Mouse (Mus musculus): Measurements from ENCODE around the gene Camta1. TPM values are rescaled to one million over a fixed set of nuclear protein-coding genes. Genes with fewer than 3 reads are reported as not detected.

Camta1 gene
- polyA plus RNA-seq, 1 experiment from 2014 or later: 137 TPM

GRCm38 (mm10) chr4:151237501-151237900, 624.2 kb downstream of the Camta1 start:
- no peak overlapping the region for H3K4me2 ChIP-seq
- H3K36me3 ChIP-seq (ENCODE audit: control insufficient read depth, insufficient read depth, low read length): no peaks in the 10 kb centered on the region
- WGBS (ENCODE audit: insufficient replicate concordance): 77% methylated on average over 3 of the region's 3 CpGs
- H3K4me3 ChIP-seq (ENCODE audit: low read depth, low read length): no peak overlapping the region
- no peaks in the 10 kb centered on the region for H3K27me3 ChIP-seq (ENCODE audit: control insufficient read depth, insufficient read depth, low read length)
- no peaks in the 10 kb centered on the region for H3K4me1 ChIP-seq (ENCODE audit: control insufficient read depth, insufficient read depth, low read length)
- ATAC-seq (replicated peaks; ENCODE audit: insufficient number of reproducible peaks, low FRiP score, low TSS enrichment): no peak
- H3K9ac ChIP-seq (ENCODE audit: low read depth, low read length): no peak overlapping the region
- H3K27ac ChIP-seq (ENCODE audit: low read depth, low read length): no peak overlapping the region
- H3K9me3 ChIP-seq (replicated peaks; ENCODE audit: control insufficient read depth, low read length): 0 out of 2 replicates have a peak, but pooled peaks cover 3% of the 10 kb centered on the region

- H3K9ac ChIP-seq (ENCODE audit: low read depth, low read length): no peak overlapping the region
- ATAC-seq (replicated peaks; ENCODE audit: insufficient number of reproducible peaks, low FRiP score, low TSS enrichment): no peak
- H3K36me3 ChIP-seq (ENCODE audit: control insufficient read depth, insufficient read depth, low read length): no peaks in the 10 kb centered on the region
- 72% methylated on average over 4 of the region's 4 CpGs for WGBS (ENCODE audit: insufficient replicate concordance)
- no peaks in the 10 kb centered on the region for H3K27me3 ChIP-seq (ENCODE audit: control insufficient read depth, insufficient read depth, low read length)
- H3K27ac ChIP-seq (ENCODE audit: low read depth, low read length): no peak overlapping the region
- H3K4me2 ChIP-seq: no peak overlapping the region
- no peaks in the 10 kb centered on the region for H3K4me1 ChIP-seq (ENCODE audit: control insufficient read depth, insufficient read depth, low read length)
- no peak overlapping the region for H3K4me3 ChIP-seq (ENCODE audit: low read depth, low read length)
- H3K9me3 ChIP-seq (replicated peaks; ENCODE audit: control insufficient read depth, low read length): no peaks in the 10 kb centered on the region
Measured at GRCm38 (mm10) chr4:151234981-151235380, 626.7 kb downstream of the Camta1 start.

- H3K4me1 ChIP-seq (ENCODE audit: control insufficient read depth, insufficient read depth, low read length): no peaks in the 10 kb centered on the region
- no peaks in the 10 kb centered on the region for H3K36me3 ChIP-seq (ENCODE audit: control insufficient read depth, insufficient read depth, low read length)
- 64% methylated on average over 3 of the region's 3 CpGs for WGBS (ENCODE audit: insufficient replicate concordance)
- no peak overlapping the region for H3K4me2 ChIP-seq
- H3K27ac ChIP-seq (ENCODE audit: low read depth, low read length): no peak overlapping the region
- no peak overlapping the region for H3K9ac ChIP-seq (ENCODE audit: low read depth, low read length)
- H3K4me3 ChIP-seq (ENCODE audit: low read depth, low read length): no peak overlapping the region
- no peaks in the 10 kb centered on the region for H3K27me3 ChIP-seq (ENCODE audit: control insufficient read depth, insufficient read depth, low read length)
- no peaks in the 10 kb centered on the region for H3K9me3 ChIP-seq (replicated peaks; ENCODE audit: control insufficient read depth, low read length)
- no peak for ATAC-seq (replicated peaks; ENCODE audit: insufficient number of reproducible peaks, low FRiP score, low TSS enrichment)
Measured at GRCm38 (mm10) chr4:151232028-151232427, 629.6 kb downstream of the Camta1 start.

GRCm38 (mm10) chr4:151229073-151229472, 632.6 kb downstream of the Camta1 start:
- ATAC-seq (replicated peaks; ENCODE audit: insufficient number of reproducible peaks, low FRiP score, low TSS enrichment): no peak
- Histone ChIP-seq H3K4me3 (ENCODE audit: low read depth, low read length) (no peak overlapping the region), H3K27ac (ENCODE audit: low read depth, low read length) (no peak overlapping the region), H3K9ac (ENCODE audit: low read depth, low read length) (no peak overlapping the region), H3K4me1 (ENCODE audit: control insufficient read depth, insufficient read depth, low read length) (peaks cover 2% of the 10 kb centered on the region; the same call in 1 of the 2 replicates), H3K4me2 (no peak overlapping the region), H3K27me3 (ENCODE audit: control insufficient read depth, insufficient read depth, low read length) (no peaks in the 10 kb centered on the region), H3K36me3 (ENCODE audit: control insufficient read depth, insufficient read depth, low read length) (no peaks in the 10 kb centered on the region), H3K9me3 (replicated peaks; ENCODE audit: control insufficient read depth, low read length) (no peaks in the 10 kb centered on the region)
- 66% methylated on average over 6 of the region's 6 CpGs for WGBS (ENCODE audit: insufficient replicate concordance)

- Histone ChIP-seq H3K4me2 (no peak overlapping the region), H3K4me1 (ENCODE audit: control insufficient read depth, insufficient read depth, low read length) (peaks cover 2% of the 10 kb centered on the region; the same call in 1 of the 2 replicates), H3K27me3 (ENCODE audit: control insufficient read depth, insufficient read depth, low read length) (no peaks in the 10 kb centered on the region), H3K9me3 (replicated peaks; ENCODE audit: control insufficient read depth, low read length) (no peaks in the 10 kb centered on the region), H3K4me3 (ENCODE audit: low read depth, low read length) (no peak overlapping the region), H3K27ac (ENCODE audit: low read depth, low read length) (no peak overlapping the region), H3K9ac (ENCODE audit: low read depth, low read length) (no peak overlapping the region), H3K36me3 (ENCODE audit: control insufficient read depth, insufficient read depth, low read length) (no peaks in the 10 kb centered on the region)
- WGBS (ENCODE audit: insufficient replicate concordance): 53% methylated on average over 9 of the region's 9 CpGs
- no peak for ATAC-seq (replicated peaks; ENCODE audit: insufficient number of reproducible peaks, low FRiP score, low TSS enrichment)
Measured at GRCm38 (mm10) chr4:151226496-151226895, 635.2 kb downstream of the Camta1 start.

- H3K27me3 ChIP-seq (ENCODE audit: control insufficient read depth, insufficient read depth, low read length): no peaks in the 10 kb centered on the region
- peaks cover 2% of the 10 kb centered on the region; the same call in 1 of the 2 replicates for H3K4me1 ChIP-seq (ENCODE audit: control insufficient read depth, insufficient read depth, low read length)
- no peak for ATAC-seq (replicated peaks; ENCODE audit: insufficient number of reproducible peaks, low FRiP score, low TSS enrichment)
- no peaks in the 10 kb centered on the region for H3K9me3 ChIP-seq (replicated peaks; ENCODE audit: control insufficient read depth, low read length)
- no peak overlapping the region for H3K4me2 ChIP-seq
- H3K36me3 ChIP-seq (ENCODE audit: control insufficient read depth, insufficient read depth, low read length): no peaks in the 10 kb centered on the region
- H3K4me3 ChIP-seq (ENCODE audit: low read depth, low read length): no peak overlapping the region
- no peak overlapping the region for H3K27ac ChIP-seq (ENCODE audit: low read depth, low read length)
- no peak overlapping the region for H3K9ac ChIP-seq (ENCODE audit: low read depth, low read length)
- WGBS (ENCODE audit: insufficient replicate concordance): 69% methylated on average over 12 of the region's 12 CpGs
Measured at GRCm38 (mm10) chr4:151224017-151224416, 637.7 kb downstream of the Camta1 start.

GRCm38 (mm10) chr4:151223263-151223996, 638.2 kb downstream of the Camta1 start:
- WGBS (ENCODE audit: insufficient replicate concordance): 62% methylated on average over 13 of the region's 13 CpGs
- no peak overlapping the region for H3K4me3 ChIP-seq (ENCODE audit: low read depth, low read length)
- no peak overlapping the region for H3K4me2 ChIP-seq
- H3K9me3 ChIP-seq (replicated peaks; ENCODE audit: control insufficient read depth, low read length): no peaks in the 10 kb centered on the region
- H3K27ac ChIP-seq (ENCODE audit: low read depth, low read length): no peak overlapping the region
- H3K36me3 ChIP-seq (ENCODE audit: control insufficient read depth, insufficient read depth, low read length): no peaks in the 10 kb centered on the region
- no peak overlapping the region for H3K9ac ChIP-seq (ENCODE audit: low read depth, low read length)
- H3K27me3 ChIP-seq (ENCODE audit: control insufficient read depth, insufficient read depth, low read length): no peaks in the 10 kb centered on the region
- H3K4me1 ChIP-seq (ENCODE audit: control insufficient read depth, insufficient read depth, low read length): peaks cover 2% of the 10 kb centered on the region; the same call in 1 of the 2 replicates
- no peak for ATAC-seq (replicated peaks; ENCODE audit: insufficient number of reproducible peaks, low FRiP score, low TSS enrichment)

GRCm38 (mm10) chr4:151222635-151223034, 639.0 kb downstream of the Camta1 start:
- no peak overlapping the region for H3K4me3 ChIP-seq (ENCODE audit: low read depth, low read length)
- H3K4me1 ChIP-seq (ENCODE audit: control insufficient read depth, insufficient read depth, low read length): peaks cover 2% of the 10 kb centered on the region; the same call in 1 of the 2 replicates
- no peak overlapping the region for H3K4me2 ChIP-seq
- H3K36me3 ChIP-seq (ENCODE audit: control insufficient read depth, insufficient read depth, low read length): no peaks in the 10 kb centered on the region
- H3K27me3 ChIP-seq (ENCODE audit: control insufficient read depth, insufficient read depth, low read length): no peaks in the 10 kb centered on the region
- no peak overlapping the region for H3K9ac ChIP-seq (ENCODE audit: low read depth, low read length)
- WGBS (ENCODE audit: insufficient replicate concordance): 32% methylated on average over 10 of the region's 10 CpGs
- no peak for ATAC-seq (replicated peaks; ENCODE audit: insufficient number of reproducible peaks, low FRiP score, low TSS enrichment)
- no peaks in the 10 kb centered on the region for H3K9me3 ChIP-seq (replicated peaks; ENCODE audit: control insufficient read depth, low read length)
- no peak overlapping the region for H3K27ac ChIP-seq (ENCODE audit: low read depth, low read length)
